Mouse (Mus musculus) spleen, adult 2 months (tissue): Measurements from ENCODE around the gene Fam111a.

Experiments used
- CTCF ChIP-seq: fragments of 200-500 bp; IDR thresholded peaks from 2 replicates; pipeline ENCODE4 v1.5.1; 2011; ENCODE audit warnings: mild to moderate bottlenecking, inconsistent platforms; ENCODE audit not compliant: insufficient read depth, insufficient read length, insufficient replicate concordance; ENCODE audit errors: extremely low read depth
- POLR2A ChIP-seq: fragments of 200-500 bp; IDR thresholded peaks from 2 replicates; pipeline ENCODE4 v1.6.1; 2011; ENCODE audit warnings: low read depth, low read length, inconsistent platforms

DNA sequence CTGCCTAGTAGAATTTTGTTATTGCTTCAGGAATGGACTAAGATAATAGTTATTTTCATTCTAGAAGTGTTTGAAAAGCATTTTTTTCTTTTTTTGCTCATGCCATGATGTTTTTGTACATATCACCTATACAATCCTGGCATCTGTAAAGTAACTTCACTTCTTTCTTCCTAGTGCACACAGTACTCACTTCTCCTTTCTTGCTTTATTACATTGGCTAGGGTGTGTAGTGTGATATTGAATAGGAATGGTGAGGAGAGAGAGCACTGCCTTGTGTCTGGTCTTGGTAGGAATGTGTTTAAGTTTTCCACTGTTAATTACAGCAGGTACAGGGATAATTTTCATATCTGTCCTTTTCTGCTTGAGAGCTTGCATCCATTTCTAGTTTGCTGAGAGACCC lies 30.9 kb upstream of the Fam111a start:
- TF ChIP-seq CTCF (no peak), POLR2A (no peak)
